Mouse (Mus musculus): ENCODE data around the gene Cd7.

GRCm38 (mm10) chr11:121033118-121033517 is 6.1 kb downstream of the Cd7 start:
- TF ChIP-seq POLR2A (IDR thresholded peaks at IDR 0.05; ENCODE audit: insufficient read depth, low read depth, low read length), result no peak
- no peak for TF ChIP-seq CTCF (IDR thresholded peaks at IDR 0.05; ENCODE audit: insufficient read depth, low read depth, low read length)
